Mouse (Mus musculus) small intestine, adult 2 months (tissue): ENCODE measurements around the gene Ccdc66.

ENCODE experiments used
- CTCF ChIP-seq: fragments of 200-500 bp; IDR thresholded peaks from 2 replicates; pipeline ENCODE4 v1.5.1; 2012; ENCODE audit warnings: low read depth, mild to moderate bottlenecking, control low read depth, inconsistent platforms, low read length, moderate library complexity, mixed read lengths; ENCODE audit not compliant: insufficient replicate concordance, insufficient read length; ENCODE audit errors: extremely low read depth
- POLR2A ChIP-seq: fragments of 200-500 bp; IDR thresholded peaks from 2 replicates; pipeline ENCODE4 v1.6.1; 2012; ENCODE audit warnings: low read depth, mild to moderate bottlenecking, control low read depth, inconsistent platforms, low read length, moderate library complexity

DNA sequence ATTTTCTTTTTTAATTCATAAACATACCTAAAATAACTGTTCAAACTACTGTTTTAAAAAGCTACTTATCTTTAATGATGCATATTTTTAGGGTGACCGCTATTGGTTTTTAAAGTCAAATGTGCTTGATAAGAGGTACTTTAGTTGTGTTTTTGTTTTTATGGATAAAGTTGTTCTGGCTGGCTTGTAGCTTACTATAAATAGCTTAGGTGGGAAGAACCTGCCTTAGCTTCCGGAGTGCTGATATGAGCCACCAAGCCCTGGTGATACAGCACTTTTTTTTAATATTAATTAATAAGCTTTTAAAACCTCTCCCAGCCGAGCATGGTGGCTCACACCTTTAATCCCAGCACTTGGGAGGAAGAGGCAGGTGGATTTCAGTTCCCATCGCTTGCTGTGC is 61.3 kb downstream of the Ccdc66 start:
- TF ChIP-seq CTCF, result no peak
- TF ChIP-seq POLR2A, result no peak
